Mouse (Mus musculus) lung, postnatal 0 days (tissue): Measurements from ENCODE around the gene Bach2.

Source experiments
- CTCF ChIP-seq: IDR thresholded peaks from 2 replicates; pipeline ENCODE4 v1.5.1; 2016; ENCODE audit warnings: antibody characterized with exemption, mild to moderate bottlenecking
- EP300 ChIP-seq: IDR thresholded peaks from 2 replicates; pipeline ENCODE4 v1.6.1; 2016; ENCODE audit warnings: antibody characterized with exemption, mild to moderate bottlenecking, control low read depth

DNA sequence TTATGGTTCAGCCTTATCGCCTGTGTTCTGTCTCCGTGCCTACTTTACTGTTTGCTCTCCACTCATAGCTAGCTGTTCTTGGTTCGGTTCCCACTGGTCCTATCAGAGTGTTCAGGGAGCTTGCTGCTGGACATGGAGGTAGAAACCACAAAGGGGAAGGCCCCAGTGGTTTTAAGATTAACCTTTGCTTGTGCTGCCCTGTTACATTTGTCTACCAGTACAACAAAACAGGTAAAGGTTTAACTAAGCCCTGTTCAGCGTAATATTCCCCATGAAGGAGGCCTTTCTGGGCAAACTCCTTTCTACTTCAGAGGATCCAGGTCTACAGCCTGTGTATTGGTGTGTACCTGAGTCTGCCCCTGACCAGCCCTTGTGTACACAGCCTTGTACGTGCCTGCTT is 164.9 kb downstream of the Bach2 start:
- TF ChIP-seq CTCF (no peak), EP300 (no peak)
